Comparison of ENCODE assay signal across 8 mouse cellular contexts in genomic region chr1:55130190-55130916, GRCm38 (mm10). TPM values are rescaled to one million over a fixed set of nuclear protein-coding genes. Genes with fewer than 3 reads are reported as not detected.
DNase-seq lines count a peak whose midpoint lies in the region; ATAC-seq and TF ChIP-seq lines count a peak whose summit lies in the region.

No protein-coding gene starts in this region.

- H3K9ac ChIP-seq in hindbrain, embryonic 14.5 days: peak overlapping the region; percentile 98
- H3K9ac ChIP-seq in midbrain, embryonic 15.5 days: peak overlapping the region; percentile 61

- peak overlapping the region; percentile 78 for H3K4me3 ChIP-seq in left cerebral cortex, adult 2 months
- H3K4me3 ChIP-seq in hindbrain, embryonic 14.5 days (replicated peaks; ENCODE audit: low read length): peak overlapping the region; percentile 80
- peak overlapping the region; percentile 71 for H3K4me3 ChIP-seq in midbrain, embryonic 15.5 days

- H3K27ac ChIP-seq in left cerebral cortex, adult 2 months: peak overlapping the region; percentile 97
- peak overlapping the region; percentile 96 for H3K27ac ChIP-seq in hindbrain, embryonic 14.5 days
- peak overlapping the region; percentile 95 for H3K27ac ChIP-seq in midbrain, embryonic 15.5 days

- no peak for ATAC-seq in hindbrain, embryonic 14.5 days (ENCODE audit: low FRiP score)
- no peak for ATAC-seq in midbrain, embryonic 15.5 days (replicated peaks)
- ATAC-seq in granulocyte monocyte progenitor cell, adult 5-6 weeks (replicated peaks; ENCODE audit: poor library complexity, severe bottlenecking): no peak

- peaks cover 20% of the 10 kb centered on the region for H3K4me1 ChIP-seq in hindbrain, embryonic 14.5 days (replicated peaks; ENCODE audit: control insufficient read depth, insufficient read depth, low read length)
- peaks cover 24% of the 10 kb centered on the region for H3K4me1 ChIP-seq in midbrain, embryonic 15.5 days

- H3K27me3 ChIP-seq in hindbrain, embryonic 14.5 days (ENCODE audit: control insufficient read depth, insufficient read depth, low read length): no peaks in the 10 kb centered on the region
- no peaks in the 10 kb centered on the region for H3K27me3 ChIP-seq in midbrain, embryonic 15.5 days (replicated peaks)

- DNase-seq in left cerebral cortex, adult 2 months (ENCODE audit: extremely low spot score in 1 of 2, low spot score in 2 of 2): no peak
- no peak for DNase-seq in left cerebral cortex, postnatal 4 days
- peak; percentile 15 to 27 for DNase-seq in cerebellum, postnatal 14 days
- no peak for DNase-seq in hindbrain, embryonic 14.5 days (ENCODE audit: low spot score)
- no peak for DNase-seq in left cerebral cortex, adult 11 months (ENCODE audit: low spot score)
- DNase-seq in spleen, postnatal 36 days (ENCODE audit: low spot score in 2 of 2): no peak

- TF ChIP-seq CTCF in left cerebral cortex, adult 2 months (IDR thresholded peaks at IDR 0.05): no peak

- intact Hi-C loops in left cerebral cortex, adult 2 months (cut with DNase I): loop anchor here (2.0 kb wide), 2 partner anchors 28 to 104 kb away; partner anchors contain the start of gene Sf3b1
- intact Hi-C loops in left cerebral cortex, postnatal 4 days (cut with DNase I): no loop called here

- peak overlapping the region; percentile 65 for H3K4me2 ChIP-seq in hindbrain, embryonic 14.5 days (replicated peaks)
- H3K4me2 ChIP-seq in midbrain, embryonic 15.5 days: peak overlapping the region; percentile 62

- no peaks in the 10 kb centered on the region for H3K36me3 ChIP-seq in hindbrain, embryonic 14.5 days (replicated peaks; ENCODE audit: control insufficient read depth, insufficient read depth)
- H3K36me3 ChIP-seq in midbrain, embryonic 15.5 days (replicated peaks): no peaks in the 10 kb centered on the region

- WGBS in hindbrain, embryonic 14.5 days: 71% methylated on average over 10 of the region's 10 CpGs
- WGBS in midbrain, embryonic 15.5 days: 68% methylated on average over 10 of the region's 10 CpGs

- H3K9me3 ChIP-seq in hindbrain, embryonic 14.5 days (ENCODE audit: control insufficient read depth, low read length): no peaks in the 10 kb centered on the region
- no peaks in the 10 kb centered on the region for H3K9me3 ChIP-seq in midbrain, embryonic 15.5 days

RNA-seq across cellular contexts. Expression of gene Mob4, which starts 0.7 kb away (rescaled TPM):
- total RNA-seq in left cerebral cortex, adult 2 months (2021): 10 to 100 TPM; 50.2 to 50.3 TPM
- total RNA-seq in left cerebral cortex, postnatal 4 days (2021): 10 to 100 TPM; 77.6 to 79.9 TPM
- 157 and 177 TPM in 2 replicates for polyA plus RNA-seq in hindbrain, embryonic 14.5 days (2014; fragmentation: Nextera tagmentation; extraction: Ambion mirVana)
- polyA plus RNA-seq in midbrain, embryonic 15.5 days (2015; fragmentation: Nextera tagmentation; extraction: Ambion mirVana): 165 and 174 TPM in 2 replicates
- 42.9 and 43.9 TPM in 2 replicates for total RNA-seq in granulocyte monocyte progenitor cell, adult 5-6 weeks (2014; fragmentation: Nextera tagmentation)
- total RNA-seq in granulocyte monocyte progenitor cell, adult 5-6 weeks (2017): 32.6 and 49.7 TPM in 2 replicates

RNA-seq across cellular contexts. Expression of gene Hspd1, which starts 42.3 kb away (rescaled TPM):
- total RNA-seq in left cerebral cortex, adult 2 months (2021): 100 to 1,000 TPM; 151 to 170 TPM
- total RNA-seq in left cerebral cortex, postnatal 4 days (2021): 100 to 1,000 TPM; 187 to 191 TPM
- polyA plus RNA-seq in hindbrain, embryonic 14.5 days (2014; fragmentation: Nextera tagmentation; extraction: Ambion mirVana): 222 and 254 TPM in 2 replicates
- polyA plus RNA-seq in midbrain, embryonic 15.5 days (2015; fragmentation: Nextera tagmentation; extraction: Ambion mirVana): 254 and 262 TPM in 2 replicates
- total RNA-seq in granulocyte monocyte progenitor cell, adult 5-6 weeks (2014; fragmentation: Nextera tagmentation): 291 and 340 TPM in 2 replicates
- total RNA-seq in granulocyte monocyte progenitor cell, adult 5-6 weeks (2017): 555 and 596 TPM in 2 replicates

RNA-seq across cellular contexts. Expression of gene Hspe1, which starts 42.4 kb away (rescaled TPM):
- 10 to 100 TPM; 81.1 to 84.2 TPM for total RNA-seq in left cerebral cortex, adult 2 months (2021)
- total RNA-seq in left cerebral cortex, postnatal 4 days (2021): 100 to 1,000 TPM; 109 to 118 TPM
- 244 and 262 TPM in 2 replicates for polyA plus RNA-seq in hindbrain, embryonic 14.5 days (2014; fragmentation: Nextera tagmentation; extraction: Ambion mirVana)
- polyA plus RNA-seq in midbrain, embryonic 15.5 days (2015; fragmentation: Nextera tagmentation; extraction: Ambion mirVana): 195 and 203 TPM in 2 replicates
- 468 and 486 TPM in 2 replicates for total RNA-seq in granulocyte monocyte progenitor cell, adult 5-6 weeks (2014; fragmentation: Nextera tagmentation)
- total RNA-seq in granulocyte monocyte progenitor cell, adult 5-6 weeks (2017): 471 and 514 TPM in 2 replicates

Comparison
In these comparisons a context has a peak if more than half of its experiments do, and no peak if none do; other contexts are left out.
1. DNase-seq: peak in cerebellum, postnatal 14 days (2 of 2); none in left cerebral cortex, adult 2 months (0 of 2), left cerebral cortex, postnatal 4 days (single experiment), hindbrain, embryonic 14.5 days (single experiment), left cerebral cortex, adult 11 months (single experiment) and spleen, postnatal 36 days (0 of 2).
2. Peak in every context shown above with its lines, with median percentiles within 50 percentile points of each other: H3K27ac ChIP-seq and H3K4me3 ChIP-seq.